Mouse (Mus musculus) adrenal gland, adult 2 months (tissue): ENCODE results near the gene Slc25a22. TPM values are rescaled to one million over a fixed set of nuclear protein-coding genes. Genes with fewer than 3 reads are reported as not detected.

Experiments
- DNase-seq: peaks from one replicate; pipeline ENCODE4 v3.0.0; 2021
- polyA plus RNA-seq: library from polyadenylated mRNA; depleted of rRNA; stranded (reverse); fragments of >200 nt; gene quantifications from 2 replicates; pipeline ENCODE4 v1.2.3, GENCODE M21; 2012
- total RNA-seq, 2 experiments: library from RNA; stranded (reverse); gene quantifications; 2 replicates each; pipeline ENCODE4 v1.2.3; 2021

Gene Slc25a22
- total and polyA plus RNA-seq, 3 experiments = 125 to 236 (median 172) TPM

DNA sequence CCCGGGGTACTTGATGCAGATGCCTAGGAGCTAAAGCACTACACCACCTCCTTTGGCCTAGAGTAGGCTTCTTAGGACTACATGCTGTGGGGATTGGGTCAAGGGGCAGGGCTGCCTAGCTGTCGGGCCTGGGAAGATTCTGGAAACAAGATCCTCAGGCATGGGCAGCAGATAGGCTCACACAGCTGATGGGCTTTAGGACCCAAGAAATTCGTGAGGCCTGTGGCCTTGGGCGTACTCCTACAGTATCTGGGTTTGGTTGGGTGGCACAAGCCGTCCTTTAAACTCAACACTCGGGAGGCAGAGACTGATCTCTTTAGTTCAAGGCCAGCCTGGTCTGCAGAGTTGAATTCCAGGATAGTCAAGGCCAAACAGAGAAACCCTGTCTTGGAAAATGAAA is 34.5 kb upstream of the Slc25a22 start:
- peak; percentile 68 for DNase-seq

GRCm38 (mm10) chr7:141471236-141471635 is 33.5 kb upstream of the Slc25a22 start:
- DNase-seq = no peak

GRCm38 (mm10) chr7:141470637-141470944 is 32.9 kb upstream of the Slc25a22 start:
- no peak for DNase-seq

DNA sequence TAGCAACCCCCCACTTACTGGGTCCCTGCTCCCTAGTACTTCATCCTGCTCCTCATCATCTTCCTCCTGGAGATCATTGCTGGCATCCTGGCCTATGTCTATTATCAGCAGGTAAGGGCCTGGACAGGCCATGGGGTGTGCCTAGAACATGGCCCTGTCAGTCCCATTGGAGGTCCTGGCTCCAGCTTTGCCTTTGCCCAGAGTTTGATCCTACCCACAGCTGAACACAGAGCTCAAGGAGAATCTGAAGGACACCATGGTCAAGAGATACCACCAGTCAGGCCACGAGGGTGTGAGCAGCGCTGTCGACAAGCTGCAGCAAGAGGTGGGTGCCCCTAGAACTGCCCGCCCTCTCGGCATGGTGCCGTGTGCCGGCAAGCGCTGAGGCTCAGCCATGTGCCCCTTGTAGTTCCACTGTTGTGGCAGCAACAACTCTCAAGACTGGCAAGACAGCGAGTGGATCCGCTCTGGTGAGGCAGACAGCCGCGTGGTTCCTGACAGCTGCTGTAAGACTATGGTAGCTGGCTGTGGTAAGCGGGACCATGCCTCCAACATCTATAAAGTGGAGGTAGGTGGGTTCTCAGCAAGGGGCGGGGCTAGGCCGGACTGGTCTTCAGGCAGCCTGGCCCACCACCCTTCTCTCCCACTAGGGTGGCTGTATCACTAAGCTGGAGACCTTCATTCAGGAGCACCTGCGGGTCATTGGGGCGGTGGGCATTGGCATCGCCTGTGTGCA is 32.4 kb upstream of the Slc25a22 start:
- peak; percentile 33 for DNase-seq

DNA sequence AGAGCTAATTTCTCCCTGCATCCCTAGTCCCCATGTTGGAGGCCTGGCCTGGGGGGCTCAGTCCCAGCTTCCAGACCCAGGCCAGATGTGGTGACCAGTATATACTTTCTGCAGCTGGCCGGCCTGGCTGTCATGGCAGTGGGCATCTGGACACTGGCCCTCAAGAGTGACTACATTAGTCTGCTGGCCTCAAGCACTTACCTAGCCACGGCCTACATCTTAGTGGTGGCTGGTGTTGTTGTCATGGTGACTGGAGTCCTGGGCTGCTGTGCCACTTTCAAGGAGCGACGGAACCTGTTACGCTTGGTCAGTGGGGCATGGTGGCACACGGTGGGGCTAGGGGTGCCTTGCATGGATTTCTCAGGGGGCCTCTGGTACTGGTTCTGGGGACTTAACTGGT is 31.7 kb upstream of the Slc25a22 start:
- no peak for DNase-seq

GRCm38 (mm10) chr7:141468522-141469211 is 31.0 kb upstream of the Slc25a22 start:
- peak; percentile 89 for DNase-seq

GRCm38 (mm10) chr7:141468164-141468521 is 30.5 kb upstream of the Slc25a22 start:
- peak; percentile 67 for DNase-seq

DNA sequence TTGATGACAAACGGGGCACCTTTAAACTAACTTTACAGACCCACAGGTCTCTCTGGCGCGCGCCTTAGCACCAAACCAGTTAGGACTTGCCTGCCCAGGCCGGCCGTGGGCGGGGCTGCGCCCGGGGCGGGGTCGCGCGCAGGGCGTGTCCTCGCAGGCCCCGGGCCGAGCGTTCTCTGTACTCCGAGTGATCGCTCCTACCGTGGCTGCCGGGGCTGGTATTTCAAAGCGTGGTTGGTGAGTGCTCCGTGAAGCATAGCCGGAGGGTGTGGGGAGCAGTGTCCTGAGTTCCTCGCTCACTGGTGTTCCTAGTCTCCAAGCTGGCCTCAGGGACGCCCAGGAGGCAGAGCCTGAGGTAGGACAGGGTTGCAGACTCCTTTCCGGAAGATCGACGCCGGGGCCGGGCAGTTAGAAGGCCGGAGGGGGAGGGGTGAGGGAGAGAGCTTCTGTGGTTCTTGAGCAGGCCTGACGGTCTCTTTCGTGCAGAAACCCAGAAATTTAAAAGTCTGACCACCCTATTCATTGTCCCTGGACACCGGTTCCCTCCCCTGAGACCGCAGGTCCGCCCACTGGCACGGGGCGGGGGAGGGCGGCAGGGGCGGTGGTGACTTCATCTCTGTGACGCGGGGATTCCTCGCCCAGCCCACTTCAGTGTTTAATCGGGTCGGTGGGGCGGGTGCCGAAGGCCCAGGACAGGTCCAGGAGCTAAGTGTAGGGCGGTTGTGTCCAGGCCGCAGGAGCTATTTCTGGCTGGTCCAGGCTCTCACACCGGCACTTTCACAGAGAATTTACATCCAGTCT is 29.7 kb upstream of the Slc25a22 start, which contains the start of gene Cd151:
TSS of gene Cd151 (plus strand) at position 163 of the 801 bp plus-strand sequence.
- peak; percentile 95 for DNase-seq

GRCm38 (mm10) chr7:141466607-141467148 is 29.0 kb upstream of the Slc25a22 start:
- no peak for DNase-seq

GRCm38 (mm10) chr7:141466045-141466394 is 28.3 kb upstream of the Slc25a22 start:
- DNase-seq = peak; percentile 65

GRCm38 (mm10) chr7:141465388-141466044 is 27.8 kb upstream of the Slc25a22 start:
- no peak for DNase-seq

GRCm38 (mm10) chr7:141464603-141465201 is 27.0 kb upstream of the Slc25a22 start:
- DNase-seq = peak; percentile 26

DNA sequence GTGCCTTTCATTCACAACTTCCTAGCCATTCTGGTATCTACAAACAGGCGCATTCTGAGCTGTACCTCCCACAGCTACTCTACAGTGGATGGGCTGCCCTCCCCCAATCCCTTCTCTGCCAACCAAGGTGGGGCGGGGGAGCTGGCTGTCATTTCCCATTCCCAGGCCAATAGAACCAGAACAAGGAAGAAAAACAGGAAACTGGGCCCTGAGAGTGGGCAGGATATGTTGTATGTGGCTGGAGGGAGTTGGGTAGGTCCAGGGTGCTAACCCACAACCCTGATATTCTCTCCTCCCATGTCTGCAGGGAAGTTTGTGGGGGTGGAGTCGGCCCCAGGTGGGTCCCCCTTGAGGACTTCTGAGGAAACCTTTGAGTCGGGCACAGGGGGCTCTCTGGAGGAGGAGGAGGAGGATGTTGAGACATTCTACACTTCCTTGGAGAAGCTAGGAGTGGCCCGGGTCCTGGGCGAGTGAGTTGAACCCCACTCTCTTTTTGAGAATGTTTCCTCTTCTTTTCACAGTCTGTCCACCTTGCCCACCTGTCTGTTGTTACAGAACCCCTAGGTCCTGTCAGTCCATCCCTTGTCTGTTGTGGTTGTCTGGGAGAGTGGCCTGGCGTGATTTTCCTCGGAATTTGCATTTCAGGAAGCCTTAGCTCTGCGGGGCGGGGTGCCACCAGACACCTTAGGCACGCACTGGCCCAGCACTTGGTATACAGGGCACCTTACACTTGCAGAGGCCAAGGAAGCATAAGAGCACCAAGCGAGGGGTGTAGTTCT is 26.3 kb upstream of the Slc25a22 start:
- peak; percentile 80 for DNase-seq

GRCm38 (mm10) chr7:141462333-141462821 is 24.7 kb upstream of the Slc25a22 start:
- peak; percentile 41 for DNase-seq

GRCm38 (mm10) chr7:141461521-141462332 is 24.0 kb upstream of the Slc25a22 start:
- DNase-seq = peak; percentile 44

DNA sequence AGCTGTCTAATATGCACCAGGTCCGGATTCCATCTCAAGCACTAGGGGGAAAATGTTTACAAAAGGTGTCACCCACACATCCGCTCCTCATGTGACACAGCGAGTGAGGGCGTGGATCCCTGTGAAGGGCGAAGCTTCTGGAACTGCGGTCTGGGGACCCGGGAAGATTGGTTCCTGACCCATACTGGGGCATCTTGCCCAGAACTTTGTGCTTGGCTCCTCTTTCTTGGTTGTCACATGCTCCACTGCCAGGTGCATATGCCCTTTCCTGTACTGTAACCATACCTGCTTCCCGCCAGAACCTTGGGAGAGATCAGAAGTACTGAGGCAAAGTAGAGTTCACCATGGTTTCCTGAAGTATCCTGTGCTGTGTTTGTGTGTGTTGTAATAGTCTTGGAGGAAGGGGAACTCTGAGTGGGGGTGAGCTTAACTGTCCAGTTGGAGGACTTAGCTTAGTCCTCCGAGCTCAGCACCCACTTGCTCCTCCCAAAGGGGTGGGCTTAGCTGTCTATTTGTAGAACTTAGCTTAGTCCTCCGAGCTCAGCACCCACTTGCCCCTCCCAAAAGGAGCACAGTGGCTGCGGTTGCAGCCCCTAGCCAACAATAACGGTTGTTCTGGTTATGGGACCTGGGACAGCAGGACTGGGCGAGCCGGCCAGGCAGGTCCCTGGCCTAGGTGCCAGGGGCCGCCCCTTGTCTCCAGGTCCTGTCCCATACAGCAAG is 22.9 kb upstream of the Slc25a22 start, which contains the start of gene Cracr2b:
TSS of gene Cracr2b (plus strand) at position 704 of the 723 bp plus-strand sequence.
- DNase-seq = peak; percentile 36

DNA sequence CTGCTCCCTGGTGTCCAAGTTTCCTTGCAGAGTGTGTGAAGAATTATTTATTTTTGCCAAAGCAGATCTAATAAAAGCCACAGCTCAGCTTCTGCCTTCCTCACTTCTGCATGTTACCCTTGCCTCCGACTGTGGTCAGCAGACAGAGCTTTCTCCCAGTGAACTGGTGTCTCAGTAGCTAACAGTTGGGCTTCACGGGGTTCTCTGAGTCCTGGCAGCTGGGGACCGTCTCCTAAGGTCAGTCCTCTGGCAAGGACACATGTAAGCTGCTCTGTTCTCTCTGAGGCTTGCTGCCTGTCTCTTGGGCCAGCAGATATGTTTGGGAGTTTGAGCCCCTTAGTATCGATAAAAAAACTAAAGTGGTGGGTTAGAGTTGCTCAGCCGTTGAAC is 22.3 kb upstream of the Slc25a22 start:
- DNase-seq = peak; percentile 2

- DNase-seq = peak; percentile 31
Measured at GRCm38 (mm10) chr7:141459301-141459711, 21.6 kb upstream of the Slc25a22 start.

DNA sequence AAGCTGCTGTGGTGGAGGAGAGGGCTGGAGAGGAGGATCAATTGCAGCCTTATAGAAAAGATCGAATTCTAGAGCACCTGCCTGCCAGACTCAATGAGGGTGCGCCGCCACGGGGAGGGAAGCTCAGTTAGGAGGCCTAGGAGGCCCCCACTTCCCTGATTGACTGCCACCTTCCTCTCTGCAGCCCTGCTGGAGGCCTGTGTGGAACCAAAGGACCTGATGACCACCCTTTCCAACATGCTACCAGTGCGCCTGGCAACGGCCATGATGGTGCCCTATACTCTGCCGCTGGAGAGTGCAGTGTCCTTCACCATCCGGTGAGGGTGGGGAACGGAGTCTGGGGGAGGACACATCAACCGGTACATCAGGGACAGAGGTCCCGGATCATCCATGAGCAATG is 21.0 kb upstream of the Slc25a22 start:
- DNase-seq = no peak
